Mouse (Mus musculus) CH12.LX (cell line): ENCODE results near the gene Med20.

Experiments used
- CHD1 ChIP-seq: IDR thresholded peaks from 2 replicates; pipeline ENCODE4 v1.6.1; 2012; ENCODE audit warnings: low read depth, low read length, improper control_type of control experiment, inconsistent platforms
- CHD2 ChIP-seq: IDR thresholded peaks from 2 replicates; pipeline ENCODE4 v1.6.1; 2011; ENCODE audit warnings: low read length, improper control_type of control experiment
- CTCF ChIP-seq, 2 experiments: IDR thresholded peaks in 1 of 2; conservative IDR thresholded peaks in 1 of 2; 2 replicates each; pipeline ENCODE4 v1.5.1; 2011 to 2012; ENCODE audit warnings: low read depth in 2 of 2, low read length in 2 of 2, improper control_type of control experiment in 1 of 2, inconsistent platforms in 1 of 2, mild to moderate bottlenecking in 1 of 2, moderate library complexity in 1 of 2
- E2F4 ChIP-seq: IDR thresholded peaks from 2 replicates; pipeline ENCODE4 v1.6.1; 2011; ENCODE audit warnings: low read depth, low read length, improper control_type of control experiment; ENCODE audit not compliant: insufficient replicate concordance
- EP300 ChIP-seq: IDR thresholded peaks from 2 replicates; pipeline ENCODE4 v1.6.1; 2011; ENCODE audit warnings: low read length, improper control_type of control experiment
- ETS1 ChIP-seq: conservative IDR thresholded peaks from 2 replicates; pipeline ENCODE4 v1.6.1; 2012; ENCODE audit warnings: low read depth, mild to moderate bottlenecking, inconsistent platforms, low read length, improper control_type of control experiment, moderate library complexity
- GABPA ChIP-seq: IDR thresholded peaks from 2 replicates; pipeline ENCODE4 v1.6.1; 2012; ENCODE audit warnings: low read depth, low read length, improper control_type of control experiment, inconsistent platforms; ENCODE audit not compliant: insufficient replicate concordance
- KAT2A ChIP-seq: IDR thresholded peaks from 2 replicates; pipeline ENCODE4 v1.6.1; 2012; ENCODE audit warnings: low read length, improper control_type of control experiment, inconsistent platforms; ENCODE audit not compliant: insufficient replicate concordance
- MYC ChIP-seq: IDR thresholded peaks from 2 replicates; pipeline ENCODE4 v1.6.1; 2011; ENCODE audit warnings: low read depth, mild to moderate bottlenecking, improper control_type of control experiment, low read length
- NELFE ChIP-seq: IDR thresholded peaks from 2 replicates; pipeline ENCODE4 v1.6.1; 2011; ENCODE audit warnings: low read depth, low read length, improper control_type of control experiment
- NRF1 ChIP-seq: IDR thresholded peaks from 2 replicates; pipeline ENCODE4 v1.6.1; 2014; ENCODE audit warnings: low read depth, mild to moderate bottlenecking, inconsistent platforms, low read length, improper control_type of control experiment, moderate library complexity
- POLR2A ChIP-seq: IDR thresholded peaks from 2 replicates; pipeline ENCODE4 v1.6.1; 2011; ENCODE audit warnings: low read depth, mild to moderate bottlenecking, improper control_type of control experiment, low read length
- POLR2AphosphoS2 ChIP-seq: IDR thresholded peaks from 2 replicates; pipeline ENCODE4 v1.6.1; 2011; ENCODE audit warnings: low read depth, low read length, improper control_type of control experiment
- UBTF ChIP-seq: IDR thresholded peaks from 2 replicates; pipeline ENCODE4 v1.6.1; 2012; ENCODE audit warnings: low read depth, mild to moderate bottlenecking, inconsistent platforms, low read length, improper control_type of control experiment, moderate library complexity

DNA sequence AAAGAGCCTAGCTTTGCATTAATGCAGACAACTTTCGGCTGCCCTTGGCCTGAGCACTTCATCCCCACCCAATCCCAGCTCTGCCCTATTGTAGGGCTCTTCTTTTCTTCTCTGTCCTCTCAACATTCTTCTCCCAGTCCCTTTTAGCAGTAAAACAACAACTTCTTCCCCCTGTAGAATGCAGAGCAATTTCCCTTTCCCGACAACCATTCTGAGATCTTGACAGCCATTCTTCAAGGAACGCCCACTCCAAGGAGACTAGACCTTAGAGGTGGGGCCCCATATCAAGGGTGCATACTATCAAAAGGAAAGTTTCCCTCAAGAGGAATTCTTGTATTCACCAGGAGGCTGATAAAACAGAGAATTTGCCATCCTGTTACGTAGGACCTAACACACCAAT, 37.6 kb downstream of the Med20 start:
- no peak for TF ChIP-seq POLR2AphosphoS2
- TF ChIP-seq MYC = no peak
- TF ChIP-seq UBTF = no peak
- TF ChIP-seq EP300 = no peak
- no peak for TF ChIP-seq CHD1
- TF ChIP-seq NELFE = no peak
- TF ChIP-seq CTCF (conservative IDR thresholded peaks at IDR 0.05 in 1 of 2, IDR thresholded peaks at IDR 0.05 in 1 of 2; ENCODE audit: low read depth in 2 of 2, low read length in 2 of 2) = no peak
- no peak for TF ChIP-seq E2F4
- no peak for TF ChIP-seq POLR2A
- TF ChIP-seq KAT2A = no peak
- TF ChIP-seq NRF1 = no peak
- TF ChIP-seq CHD2 = no peak
- no peak for TF ChIP-seq GABPA
- TF ChIP-seq ETS1 = no peak
